Mouse (Mus musculus) heart, embryonic 10.5 days (tissue): ENCODE measurements around the gene St6galnac4. TPM values are rescaled to one million over a fixed set of nuclear protein-coding genes. Genes with fewer than 3 reads are reported as not detected.

Experiments used
- DNase-seq: peaks from one replicate; pipeline ENCODE4 v3.0.0-alpha.2; 2017; ENCODE audit warnings: low spot score
- H3K27ac ChIP-seq: fragments of 300-500 bp; sonication (generic); 2 replicates; pipeline ENCODE4 v1.5.1; 2016; ENCODE audit warnings: mild to moderate bottlenecking
- H3K27me3 ChIP-seq: fragments of 300-500 bp; sonication (generic); 2 replicates; pipeline ENCODE4 v1.6.1; 2016; ENCODE audit warnings: mild to moderate bottlenecking; ENCODE audit not compliant: poor library complexity, insufficient read depth, severe bottlenecking
- H3K36me3 ChIP-seq: fragments of 300-500 bp; sonication (generic); 2 replicates; pipeline ENCODE4 v1.6.1; 2016; ENCODE audit warnings: mild to moderate bottlenecking, moderate library complexity
- H3K4me1 ChIP-seq: fragments of 300-500 bp; sonication (generic); 2 replicates; pipeline ENCODE4 v1.6.1; 2016; ENCODE audit warnings: mild to moderate bottlenecking
- H3K4me3 ChIP-seq: fragments of 300-500 bp; sonication (generic); 2 replicates; pipeline ENCODE4 v1.5.1; 2016; ENCODE audit warnings: mild to moderate bottlenecking, moderate library complexity
- H3K9me3 ChIP-seq: fragments of 300-500 bp; sonication (generic); 2 replicates; pipeline ENCODE4 v1.6.1; 2016; ENCODE audit warnings: mild to moderate bottlenecking, moderate library complexity
- WGBS: fragments of 180-500 bp; shearing (Covaris S2); methylation state at CpG from one replicate; pipeline ENCODE4 v1.1.7; 2016; 5-methylcytosine and 5-hydroxymethylcytosine counted together
- polyA plus RNA-seq: library from polyadenylated mRNA; unstranded; fragments of >200 nt; fragmentation: Nextera tagmentation; extraction: Ambion mirVana; gene quantifications from 2 replicates; pipeline ENCODE4 v1.2.1, GENCODE M21; 2016

The St6galnac4 gene
- 39.8 and 49.0 TPM in 2 replicates for polyA plus RNA-seq

- peak; percentile 97 for DNase-seq
- Histone ChIP-seq H3K4me3 (peak within 1 kb of the TSS; percentile 64), H3K9me3 (no peaks in the 10 kb centered on the region), H3K27ac (peak within 1 kb of the TSS; percentile 85), H3K36me3 (peaks cover 18% of the 10 kb centered on the region), H3K27me3 (peaks cover 4% of the 10 kb centered on the region; the same call in 1 of the 2 replicates), H3K4me1 (peaks cover 40% of the 10 kb centered on the region)
- under 1% methylated on average over 38 of the region's 38 CpGs for WGBS
Observed at GRCm38 (mm10) chr2:32586871-32587351, at the start of gene St6galnac4. Gene St6galnac4, plus strand, starts transcription at chr2:32587095.

DNA sequence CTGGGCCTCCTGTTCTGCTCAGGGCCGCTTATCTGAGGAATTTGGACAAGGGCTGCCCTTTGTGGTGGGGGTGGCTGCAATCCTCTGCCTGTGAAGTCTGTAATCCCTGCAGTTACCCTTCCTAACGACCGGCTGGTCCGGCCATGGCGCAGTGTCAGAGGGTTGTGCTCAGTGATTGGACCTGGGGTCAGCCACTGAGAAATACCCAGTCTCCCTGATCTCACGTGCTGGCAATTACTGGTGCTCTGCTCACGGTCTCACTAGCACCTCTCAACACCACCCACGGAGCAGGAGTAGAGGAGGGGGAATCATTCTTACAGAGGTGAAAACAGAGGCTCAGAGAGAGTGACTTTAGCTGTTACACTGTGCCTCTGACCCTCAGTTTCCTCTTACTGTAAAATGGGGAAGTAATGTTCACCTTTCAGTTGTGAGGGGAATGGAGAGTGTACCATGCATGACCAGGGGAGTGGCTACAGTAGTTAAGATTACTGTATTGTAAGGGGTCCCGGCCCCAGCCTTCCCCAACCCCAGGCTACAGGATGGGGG lies 49.5 kb upstream of the St6galnac4 start:
- Histone ChIP-seq H3K9me3 (no peaks in the 10 kb centered on the region), H3K36me3 (0 out of 2 replicates have a peak, but pooled peaks cover 2% of the 10 kb centered on the region), H3K27ac (peak overlapping the region; percentile 89), H3K4me3 (peak overlapping the region; percentile 88), H3K4me1 (peaks cover 68% of the 10 kb centered on the region), H3K27me3 (no peaks in the 10 kb centered on the region)
- 8% methylated on average over 9 of the region's 9 CpGs for WGBS
- peak; percentile 83 for DNase-seq

DNA sequence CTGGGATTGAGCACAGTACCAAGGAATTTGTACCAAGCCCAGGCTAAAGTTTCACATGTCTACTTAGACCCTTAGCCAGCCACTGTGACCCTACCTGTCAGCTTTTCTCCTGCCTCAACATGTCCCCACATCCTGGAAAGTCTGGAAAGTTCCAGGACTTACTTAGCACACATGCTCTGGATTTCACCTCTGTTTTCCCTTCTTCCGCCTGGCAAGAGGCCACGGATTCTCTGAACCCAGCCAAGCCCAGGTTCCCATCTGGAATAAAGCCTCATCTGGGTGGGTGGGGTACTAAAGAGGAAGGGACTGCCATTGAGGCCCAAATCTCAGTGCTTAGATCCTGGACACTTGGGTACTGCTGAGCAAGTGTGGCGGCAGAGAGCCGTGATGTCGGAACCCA lies 49.0 kb upstream of the St6galnac4 start:
- Histone ChIP-seq H3K27ac (peak overlapping the region; percentile 89), H3K27me3 (no peaks in the 10 kb centered on the region), H3K9me3 (no peaks in the 10 kb centered on the region), H3K4me1 (peaks cover 68% of the 10 kb centered on the region), H3K4me3 (peak overlapping the region; percentile 88), H3K36me3 (0 out of 2 replicates have a peak, but pooled peaks cover 2% of the 10 kb centered on the region)
- DNase-seq: no peak
- 80% methylated on average over 5 of the region's 5 CpGs for WGBS

DNA sequence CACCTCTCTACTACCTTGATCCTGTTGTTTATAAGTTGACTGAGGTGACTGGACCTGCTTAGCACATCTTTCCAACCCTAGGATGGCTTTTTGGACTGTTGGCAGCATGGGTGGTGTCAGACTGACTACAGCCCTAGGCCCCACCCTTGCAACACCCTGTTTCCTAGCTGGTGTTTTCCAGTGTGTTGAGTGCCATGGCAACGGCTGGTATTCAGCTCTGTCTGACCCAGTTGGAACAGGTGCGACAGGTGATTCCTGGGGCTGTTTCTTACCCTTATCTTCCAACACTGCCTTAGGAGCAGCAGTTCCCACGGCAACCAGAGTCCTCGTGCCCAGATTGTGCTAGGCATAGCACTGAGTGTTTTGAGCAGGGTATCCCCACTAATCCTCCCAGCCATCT lies 48.4 kb upstream of the St6galnac4 start:
- no peak for DNase-seq
- no peaks in the 10 kb centered on the region for H3K27me3 ChIP-seq
- H3K4me1 ChIP-seq: peaks cover 64% of the 10 kb centered on the region
- 67% methylated on average over 4 of the region's 4 CpGs for WGBS
- no peaks in the 10 kb centered on the region for H3K9me3 ChIP-seq
- H3K27ac ChIP-seq: peak overlapping the region; percentile 89; the same call in 1 of the 2 replicates
- no peak overlapping the region for H3K4me3 ChIP-seq
- H3K36me3 ChIP-seq: 0 out of 2 replicates have a peak, but pooled peaks cover 2% of the 10 kb centered on the region

DNA sequence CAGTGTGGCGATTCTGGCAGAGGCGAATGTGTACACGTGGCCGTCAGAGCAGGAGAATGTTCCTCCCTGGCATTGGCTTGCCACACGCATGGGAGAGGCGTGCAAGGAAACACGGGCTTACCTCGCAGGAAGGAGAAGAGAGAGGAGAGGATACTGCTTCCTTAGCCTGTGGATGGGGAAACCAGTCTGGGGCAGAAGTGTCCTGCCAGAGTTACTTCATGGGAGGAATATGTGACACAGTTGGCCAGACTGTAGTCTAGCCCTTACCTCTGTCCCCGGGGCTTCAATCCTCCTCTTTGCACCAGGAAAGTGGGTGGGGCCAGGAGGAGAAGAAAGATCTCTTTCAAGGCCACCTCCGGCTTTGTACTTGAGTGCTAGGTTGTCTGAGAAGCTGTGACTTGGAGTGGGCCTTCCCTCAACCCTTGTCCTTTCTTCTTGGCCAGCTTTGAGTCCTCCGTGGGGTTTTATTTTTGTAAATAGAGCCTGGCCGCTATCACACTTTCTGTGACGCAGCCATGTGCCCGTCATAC lies 47.4 kb upstream of the St6galnac4 start:
- Histone ChIP-seq H3K4me1 (peaks cover 55% of the 10 kb centered on the region), H3K27me3 (no peaks in the 10 kb centered on the region), H3K27ac (peak overlapping the region; percentile 31; the same call in 1 of the 2 replicates), H3K36me3 (0 out of 2 replicates have a peak, but pooled peaks cover 2% of the 10 kb centered on the region), H3K9me3 (no peaks in the 10 kb centered on the region), H3K4me3 (no peak overlapping the region)
- DNase-seq: no peak
- 76% methylated on average over 14 of the region's 14 CpGs for WGBS

- Histone ChIP-seq H3K9me3 (no peaks in the 10 kb centered on the region), H3K4me1 (peaks cover 48% of the 10 kb centered on the region), H3K27ac (no peak overlapping the region), H3K27me3 (no peaks in the 10 kb centered on the region), H3K4me3 (no peak overlapping the region), H3K36me3 (0 out of 2 replicates have a peak, but pooled peaks cover 5% of the 10 kb centered on the region)
- DNase-seq: no peak
- 95% methylated on average over 2 of the region's 2 CpGs for WGBS
Observed at GRCm38 (mm10) chr2:32541333-32541908, 45.5 kb upstream of the St6galnac4 start.

- no peaks in the 10 kb centered on the region for H3K27me3 ChIP-seq
- DNase-seq: no peak
- H3K27ac ChIP-seq: no peak overlapping the region
- H3K4me3 ChIP-seq: no peak overlapping the region
- H3K9me3 ChIP-seq: no peaks in the 10 kb centered on the region
- 84% methylated on average over 4 of the region's 4 CpGs for WGBS
- peaks cover 45% of the 10 kb centered on the region for H3K4me1 ChIP-seq
- 0 out of 2 replicates have a peak, but pooled peaks cover 5% of the 10 kb centered on the region for H3K36me3 ChIP-seq
Observed at GRCm38 (mm10) chr2:32541986-32542573, 44.8 kb upstream of the St6galnac4 start.

DNA sequence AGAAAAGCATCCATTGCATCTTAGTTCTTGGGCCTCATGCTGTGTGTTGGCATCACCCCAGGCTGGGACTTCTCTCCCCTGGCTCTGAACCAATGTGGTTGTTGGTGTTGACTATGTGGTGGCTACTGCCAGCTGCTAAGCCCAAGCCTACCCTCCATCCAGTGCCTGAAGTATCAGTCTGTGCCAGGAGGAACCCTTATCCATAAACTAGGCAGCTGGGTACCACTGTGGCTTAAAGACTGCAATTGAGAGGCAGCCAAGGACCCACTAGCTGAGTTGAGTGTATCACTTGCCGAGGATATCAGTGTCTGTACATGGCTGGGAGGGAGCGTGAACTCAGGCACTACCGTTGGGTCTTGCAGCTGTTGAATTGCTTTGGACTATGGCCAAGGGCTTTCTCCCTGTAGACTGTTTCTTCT lies 43.9 kb upstream of the St6galnac4 start:
- Histone ChIP-seq H3K27me3 (no peaks in the 10 kb centered on the region), H3K27ac (no peak overlapping the region), H3K36me3 (0 out of 2 replicates have a peak, but pooled peaks cover 5% of the 10 kb centered on the region), H3K4me3 (no peak overlapping the region), H3K9me3 (no peaks in the 10 kb centered on the region), H3K4me1 (peaks cover 45% of the 10 kb centered on the region)
- 82% methylated on average over 3 of the region's 3 CpGs for WGBS
- DNase-seq: no peak

DNA sequence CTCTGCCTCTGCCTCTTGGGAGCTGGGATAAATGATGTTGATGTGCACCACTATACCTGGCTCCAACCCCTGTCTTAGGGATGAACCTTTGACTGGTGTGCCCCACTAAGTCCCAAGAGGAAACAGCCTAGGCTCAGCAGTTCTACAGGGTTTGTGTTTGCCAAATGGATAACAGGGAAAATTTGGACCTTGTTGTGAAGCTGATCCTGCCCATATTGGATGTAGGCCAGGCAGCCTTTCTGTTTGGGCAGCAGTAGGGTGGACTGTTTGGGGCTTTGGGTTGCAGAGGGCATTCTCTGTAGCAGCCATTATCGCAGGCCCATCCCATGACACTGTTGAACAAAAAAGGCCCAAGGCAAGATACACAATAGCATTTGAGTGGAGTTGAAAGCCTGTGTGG lies 39.9 kb upstream of the St6galnac4 start:
- no peak overlapping the region for H3K4me3 ChIP-seq
- 100% methylated on average over 1 of the region's 1 CpGs for WGBS
- H3K27me3 ChIP-seq: no peaks in the 10 kb centered on the region
- no peak for DNase-seq
- 0 out of 2 replicates have a peak overlapping the region, but pooled peaks have one; percentile 6 for H3K27ac ChIP-seq
- 0 out of 2 replicates have a peak, but pooled peaks cover 3% of the 10 kb centered on the region for H3K36me3 ChIP-seq
- H3K9me3 ChIP-seq: no peaks in the 10 kb centered on the region
- peaks cover 46% of the 10 kb centered on the region for H3K4me1 ChIP-seq

DNA sequence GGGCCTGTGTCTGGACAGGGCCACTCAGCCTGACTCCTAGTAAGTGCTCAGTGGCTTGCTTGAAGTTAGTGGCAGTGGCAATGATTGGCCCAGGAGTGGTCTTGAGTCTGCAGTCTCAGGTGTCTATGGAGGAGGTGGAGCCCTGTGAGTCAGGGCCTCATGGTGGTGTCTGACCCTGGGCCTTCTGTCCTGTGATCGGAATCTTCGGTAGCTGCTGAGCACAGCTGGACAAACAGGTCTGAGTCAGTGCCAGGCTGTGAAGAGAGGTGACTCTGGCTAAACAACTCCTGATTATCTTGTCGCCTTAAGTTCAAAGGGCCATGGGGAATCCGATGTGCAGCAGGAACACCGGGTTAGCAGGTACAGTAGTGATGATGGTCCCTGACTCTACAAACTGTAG lies 39.5 kb upstream of the St6galnac4 start:
- 0 out of 2 replicates have a peak, but pooled peaks cover 3% of the 10 kb centered on the region for H3K36me3 ChIP-seq
- 82% methylated on average over 5 of the region's 5 CpGs for WGBS
- H3K27me3 ChIP-seq: no peaks in the 10 kb centered on the region
- no peak overlapping the region for H3K4me3 ChIP-seq
- peaks cover 48% of the 10 kb centered on the region for H3K4me1 ChIP-seq
- H3K27ac ChIP-seq: 0 out of 2 replicates have a peak overlapping the region, but pooled peaks have one; percentile 6
- no peaks in the 10 kb centered on the region for H3K9me3 ChIP-seq
- DNase-seq: no peak

DNA sequence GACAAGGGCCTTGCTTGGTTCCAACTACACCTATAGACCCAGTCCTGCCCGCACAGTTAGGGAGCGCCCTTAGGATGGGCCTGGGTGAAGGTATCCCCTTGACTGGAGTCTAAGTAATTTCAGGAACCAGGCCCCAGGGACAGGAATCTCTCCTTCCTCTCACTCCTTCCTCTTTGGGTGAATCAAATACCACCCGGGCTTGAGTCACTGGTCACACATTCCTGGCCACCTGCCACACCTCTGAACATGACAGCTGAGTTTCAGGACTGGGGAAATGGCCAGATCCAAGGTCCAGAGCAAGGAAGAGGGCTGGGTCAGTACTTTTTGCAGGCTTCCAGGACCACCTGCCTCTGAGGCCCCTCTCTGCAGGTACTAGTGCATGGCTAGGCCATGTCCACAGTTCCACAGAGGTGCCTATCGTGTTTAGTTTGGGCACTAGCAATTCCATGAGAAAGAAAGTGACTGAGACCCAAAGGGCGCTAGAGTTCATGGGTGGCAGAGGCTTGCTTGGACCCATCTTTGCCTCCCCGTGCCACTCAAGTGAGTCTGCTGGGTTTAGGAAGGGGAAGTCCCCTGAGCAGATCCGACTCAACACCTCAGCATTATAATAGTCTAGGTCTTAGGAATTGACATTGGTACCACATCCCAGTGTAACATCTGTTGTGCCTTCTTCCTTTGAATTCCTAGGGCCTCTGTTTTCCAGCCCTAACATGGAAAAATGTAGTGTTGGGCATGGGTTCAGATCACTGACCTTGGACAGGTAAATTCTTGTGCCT lies 38.7 kb upstream of the St6galnac4 start:
- Histone ChIP-seq H3K27ac (no peak overlapping the region), H3K4me3 (no peak overlapping the region), H3K4me1 (peaks cover 48% of the 10 kb centered on the region), H3K9me3 (no peaks in the 10 kb centered on the region), H3K36me3 (0 out of 2 replicates have a peak, but pooled peaks cover 3% of the 10 kb centered on the region), H3K27me3 (no peaks in the 10 kb centered on the region)
- WGBS: 82% methylated on average over 7 of the region's 7 CpGs
- no peak for DNase-seq

GRCm38 (mm10) chr2:32549171-32549570 lies 37.7 kb upstream of the St6galnac4 start:
- H3K27me3 ChIP-seq: no peaks in the 10 kb centered on the region
- no peak overlapping the region for H3K27ac ChIP-seq
- H3K4me1 ChIP-seq: peaks cover 57% of the 10 kb centered on the region
- no peaks in the 10 kb centered on the region for H3K9me3 ChIP-seq
- no peak for DNase-seq
- 84% methylated on average over 9 of the region's 9 CpGs for WGBS
- no peak overlapping the region for H3K4me3 ChIP-seq
- H3K36me3 ChIP-seq: 0 out of 2 replicates have a peak, but pooled peaks cover 3% of the 10 kb centered on the region
